Mouse (Mus musculus) heart, postnatal 0 days (tissue): ENCODE measurements around the gene Pnpla3. TPM values are rescaled to one million over a fixed set of nuclear protein-coding genes. Genes with fewer than 3 reads are reported as not detected.
"Not testable (repeated sequence)": the region's sequence is repeated elsewhere in the genome, so short reads cannot be mapped to it uniquely, and the experiment has no call there.

Experiments used
- ATAC-seq: fragments of 200-750 bp; cut with Nextera tagmentation; 2 replicates; pipeline ENCODE4 v1.8.0; 2017; ENCODE audit warnings: low read depth, moderate number of reproducible peaks, moderate library complexity; ENCODE audit not compliant: insufficient read depth
- DNase-seq: peaks from one replicate; pipeline ENCODE4 v3.0.0-alpha.2; 2016; ENCODE audit warnings: low spot score
- H3K27ac ChIP-seq: fragments of 300-500 bp; sonication (generic); 2 replicates; pipeline ENCODE4 v1.5.1; 2014; ENCODE audit warnings: low read depth, mild to moderate bottlenecking
- H3K27me3 ChIP-seq: fragments of 300-500 bp; sonication (generic); 2 replicates; pipeline ENCODE4 v1.6.1; 2014; ENCODE audit warnings: low read length, mixed read lengths; ENCODE audit not compliant: control insufficient read depth, insufficient read depth
- H3K36me3 ChIP-seq: fragments of 300-500 bp; sonication (generic); replicated peaks from 2 replicates; pipeline ENCODE4 v1.6.1; 2014; ENCODE audit warnings: low read length, mixed read lengths; ENCODE audit not compliant: control insufficient read depth, insufficient read depth
- H3K4me1 ChIP-seq: fragments of 300-500 bp; sonication (generic); 2 replicates; pipeline ENCODE4 v1.6.1; 2014; ENCODE audit warnings: antibody characterized with exemption; ENCODE audit not compliant: control insufficient read depth, insufficient read depth
- H3K4me2 ChIP-seq: fragments of 300-500 bp; sonication (generic); 2 replicates; pipeline ENCODE4 v1.6.1; 2014; ENCODE audit warnings: low read depth, mild to moderate bottlenecking, low read length, moderate library complexity
- H3K4me3 ChIP-seq: fragments of 300-500 bp; sonication (generic); 2 replicates; pipeline ENCODE4 v1.5.1; 2014; ENCODE audit warnings: low read depth, low read length
- H3K9ac ChIP-seq: fragments of 300-500 bp; sonication (generic); replicated peaks from 2 replicates; pipeline ENCODE4 v1.6.1; 2014; ENCODE audit warnings: low read depth, low read length, mixed read lengths
- H3K9me3 ChIP-seq: fragments of 300-500 bp; sonication (generic); replicated peaks from 2 replicates; pipeline ENCODE4 v1.6.1; 2016; ENCODE audit warnings: low read length; ENCODE audit not compliant: control insufficient read depth
- CTCF ChIP-seq: IDR thresholded peaks from 2 replicates; pipeline ENCODE4 v1.5.1; 2016; ENCODE audit warnings: antibody characterized with exemption, control low read depth, low read depth
- EP300 ChIP-seq: IDR thresholded peaks from 2 replicates; pipeline ENCODE4 v1.6.1; 2016; ENCODE audit warnings: antibody characterized with exemption, low read depth
- WGBS: fragments of 180-500 bp; shearing (Covaris S2); extraction: QIAGEN DNeasy Blood & Tissue Kit; methylation state at CpG from one replicate; pipeline ENCODE4 v1.1.7; 2014; 5-methylcytosine and 5-hydroxymethylcytosine counted together
- polyA plus RNA-seq: library from polyadenylated mRNA; unstranded; fragments of >200 nt; fragmentation: Nextera tagmentation; extraction: Ambion mirVana; gene quantifications from 2 replicates; pipeline ENCODE4 v1.2.1, GENCODE M21; 2015
- total RNA-seq: library from RNA; depleted of rRNA; stranded (reverse); fragments of >200 nt; gene quantifications from 2 replicates; pipeline ENCODE4 v1.2.3, GENCODE M21; 2014; ENCODE audit warnings: low replicate concordance

Gene Pnpla3
- total and polyA plus RNA-seq, 2 experiments from 2014 or later = 0.48 TPM; not detected in 1

DNA sequence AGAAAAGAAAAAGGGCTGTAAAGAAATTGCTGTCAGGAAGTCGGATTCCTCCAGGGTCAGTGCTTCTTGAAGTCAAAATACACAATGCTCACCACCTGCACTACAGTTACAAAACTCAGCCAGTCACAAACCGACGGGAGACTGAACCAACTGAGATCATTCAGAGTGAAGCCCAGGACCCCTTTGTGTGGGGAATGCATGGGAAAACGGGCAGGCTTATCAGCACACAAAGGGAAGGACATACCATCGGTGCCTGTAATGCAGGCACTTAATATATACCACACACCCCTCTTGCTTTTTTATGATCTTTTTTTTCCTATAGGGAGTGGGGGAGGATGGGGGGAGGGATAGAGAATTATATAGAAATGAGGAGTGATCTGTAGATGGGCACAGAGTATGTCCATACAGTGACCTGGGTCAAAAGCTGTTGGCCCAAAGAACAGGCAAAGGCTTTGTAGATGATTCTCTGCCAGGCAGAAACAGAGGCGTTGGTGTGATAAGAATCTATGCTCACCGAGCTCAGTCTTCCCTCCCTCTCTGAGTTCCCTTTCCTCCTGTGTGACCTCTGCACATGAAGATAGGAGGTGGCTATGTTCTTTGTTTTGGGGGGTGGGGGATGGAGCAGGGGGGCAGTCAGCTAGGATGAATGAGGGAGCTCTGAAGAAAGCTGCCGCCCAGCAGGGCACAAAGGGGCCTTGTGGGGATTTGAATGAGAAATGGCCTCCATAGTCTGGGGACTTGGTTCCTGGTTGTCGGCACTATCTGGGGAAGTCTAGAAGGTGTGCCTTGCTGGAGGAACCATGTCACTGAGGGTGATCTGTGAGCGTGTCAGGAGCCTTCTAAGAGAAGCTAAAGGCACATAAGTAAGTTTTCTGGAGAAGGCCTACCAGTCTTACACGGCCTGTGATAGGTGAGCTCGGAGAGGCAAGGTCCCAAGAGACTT lies 30.9 kb upstream of the Pnpla3 start:
- Histone ChIP-seq H3K4me3 (no peak overlapping the region), H3K9ac (no peak overlapping the region), H3K36me3 (no peaks in the 10 kb centered on the region), H3K9me3 (no peaks in the 10 kb centered on the region), H3K27me3 (no peaks in the 10 kb centered on the region), H3K4me2 (no peak overlapping the region), H3K27ac (no peak overlapping the region), H3K4me1 (peaks cover 13% of the 10 kb centered on the region)
- ATAC-seq = no peak
- 40% methylated on average over 12 of the region's 12 CpGs for WGBS
- TF ChIP-seq EP300 = no peak
- TF ChIP-seq CTCF = no peak
- DNase-seq = no peak

DNA sequence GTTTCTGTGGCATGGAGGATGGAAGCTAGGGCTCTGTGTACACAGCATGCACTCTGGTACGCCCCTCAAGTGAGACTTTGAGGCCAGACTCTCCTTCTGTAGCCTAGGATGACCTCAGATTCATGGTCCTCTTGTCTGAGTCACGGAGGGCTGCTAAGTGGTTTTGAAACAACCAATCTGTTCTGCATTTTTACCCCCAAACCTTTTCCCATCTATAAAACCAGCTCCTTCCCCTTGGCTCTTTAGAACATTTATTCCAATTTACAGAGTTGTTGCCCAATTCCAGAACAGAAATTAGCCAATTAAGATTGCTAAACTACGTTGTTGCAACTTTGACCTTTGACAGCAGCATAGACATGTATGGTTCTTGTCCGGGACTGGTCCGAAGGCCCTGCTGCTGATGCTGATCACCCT lies 28.0 kb upstream of the Pnpla3 start:
- H3K4me1 ChIP-seq = no peaks in the 10 kb centered on the region
- H3K4me3 ChIP-seq = no peak overlapping the region
- no peaks in the 10 kb centered on the region for H3K36me3 ChIP-seq
- H3K9ac ChIP-seq = no peak overlapping the region
- H3K9me3 ChIP-seq = no peaks in the 10 kb centered on the region
- no peak for TF ChIP-seq EP300
- TF ChIP-seq CTCF = no peak
- WGBS = 79% methylated on average over 5 of the region's 5 CpGs
- no peak overlapping the region for H3K4me2 ChIP-seq
- H3K27ac ChIP-seq = no peak overlapping the region
- H3K27me3 ChIP-seq = no peaks in the 10 kb centered on the region
- DNase-seq (no peak), ATAC-seq (no peak)

DNA sequence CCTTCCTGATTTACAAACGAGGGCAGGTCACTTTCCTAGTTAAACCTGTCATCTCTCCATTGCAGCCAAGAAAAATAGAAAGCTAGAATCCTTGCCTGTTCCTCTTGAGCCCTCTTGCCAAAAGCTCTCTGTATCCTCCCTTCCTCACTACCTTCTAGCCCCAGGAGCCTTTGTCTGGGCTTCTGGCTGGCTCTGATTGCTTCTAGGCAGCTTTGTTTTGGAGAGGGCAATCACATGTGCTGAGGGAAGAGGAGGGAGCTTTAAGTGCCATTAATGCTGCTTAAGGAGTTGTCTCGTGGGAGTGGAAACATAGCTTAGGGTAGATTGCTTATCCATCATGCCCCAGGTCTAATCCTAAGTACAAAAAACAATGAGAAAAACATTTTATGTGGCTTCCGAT lies 27.5 kb upstream of the Pnpla3 start:
- Histone ChIP-seq H3K4me1 (no peaks in the 10 kb centered on the region), H3K27me3 (no peaks in the 10 kb centered on the region), H3K27ac (no peak overlapping the region), H3K36me3 (no peaks in the 10 kb centered on the region), H3K9me3 (no peaks in the 10 kb centered on the region), H3K9ac (no peak overlapping the region), H3K4me3 (no peak overlapping the region), H3K4me2 (no peak overlapping the region)
- TF ChIP-seq CTCF (no peak), EP300 (no peak)
- ATAC-seq (no peak), DNase-seq (no peak)
- 46% methylated on average over 3 of the region's 3 CpGs for WGBS

DNA sequence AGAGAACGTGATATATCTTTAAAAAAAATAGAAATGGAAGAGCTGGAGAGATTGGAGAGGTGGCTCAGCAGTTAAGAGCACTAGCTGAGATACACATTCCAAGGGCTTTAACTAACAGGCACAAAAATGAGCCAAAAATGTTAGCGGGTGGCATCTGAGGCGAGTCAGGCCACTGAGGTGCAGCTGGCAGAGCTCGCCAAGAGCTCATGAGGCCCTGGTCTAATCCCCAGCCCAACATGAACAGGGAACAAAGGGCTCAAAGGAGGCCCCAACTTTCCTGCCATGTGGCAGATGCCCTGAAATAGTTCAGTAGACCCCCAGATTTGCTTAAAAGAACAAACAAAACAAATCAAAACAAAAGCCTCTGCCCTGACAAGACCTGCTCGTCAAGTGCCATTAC lies 26.7 kb upstream of the Pnpla3 start:
- Histone ChIP-seq H3K4me2 (no peak overlapping the region), H3K9me3 (no peaks in the 10 kb centered on the region), H3K4me3 (no peak overlapping the region), H3K4me1 (no peaks in the 10 kb centered on the region), H3K27ac (no peak overlapping the region), H3K9ac (no peak overlapping the region), H3K36me3 (no peaks in the 10 kb centered on the region), H3K27me3 (no peaks in the 10 kb centered on the region)
- ATAC-seq (no peak), DNase-seq (no peak)
- 58% methylated on average over 5 of the region's 5 CpGs for WGBS
- TF ChIP-seq CTCF (no peak), EP300 (no peak)

DNA sequence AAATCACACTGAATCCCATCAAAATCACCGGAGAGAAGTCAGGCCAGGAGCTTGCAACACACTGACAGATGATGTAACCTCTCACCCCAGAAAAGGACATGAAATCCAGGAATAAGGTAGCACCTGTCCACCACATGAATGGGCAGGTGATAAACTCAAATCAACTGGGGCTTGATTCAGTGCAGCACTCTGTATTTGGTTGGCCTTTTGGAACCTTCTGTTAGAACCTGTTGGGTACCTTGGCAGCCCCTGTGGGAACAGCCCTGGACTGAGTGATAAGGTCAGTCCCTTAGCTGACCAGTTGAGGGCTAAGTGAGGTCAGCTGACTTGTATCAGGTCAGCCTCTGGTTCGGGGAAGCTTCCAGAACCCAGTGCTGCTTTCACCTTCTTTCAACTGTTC lies 11.5 kb upstream of the Pnpla3 start:
- DNase-seq (no peak), ATAC-seq (no peak)
- no peak overlapping the region for H3K4me2 ChIP-seq
- H3K27me3 ChIP-seq = no peaks in the 10 kb centered on the region
- no peak overlapping the region for H3K27ac ChIP-seq
- H3K4me3 ChIP-seq = no peak overlapping the region
- H3K9ac ChIP-seq = no peak overlapping the region
- no peaks in the 10 kb centered on the region for H3K36me3 ChIP-seq
- H3K9me3 ChIP-seq = no peaks in the 10 kb centered on the region
- WGBS = 63% methylated on average over 2 of the region's 2 CpGs
- TF ChIP-seq EP300 = no peak
- no peak for TF ChIP-seq CTCF
- H3K4me1 ChIP-seq = no peaks in the 10 kb centered on the region

DNA sequence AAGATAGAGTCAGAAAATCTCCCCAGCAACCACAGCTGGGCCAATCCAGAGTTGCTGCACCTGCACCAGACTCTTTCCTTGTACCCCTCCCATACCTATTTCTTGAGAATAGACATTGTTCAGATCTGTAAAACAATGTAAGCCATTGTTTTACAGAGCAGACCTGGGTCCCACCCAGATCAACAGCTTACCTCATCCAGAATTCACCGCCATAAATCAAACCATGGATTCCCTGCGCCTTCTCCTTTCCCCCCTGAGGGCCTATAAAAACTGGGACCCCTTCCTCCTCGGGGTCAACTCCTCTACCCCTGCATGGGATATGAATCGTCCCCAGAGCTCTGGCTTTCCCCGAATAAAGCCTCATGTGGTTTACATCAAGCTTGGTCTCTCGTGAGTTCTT lies 10.1 kb upstream of the Pnpla3 start:
- H3K36me3 ChIP-seq, H3K9me3 ChIP-seq, H3K4me1 ChIP-seq, H3K27ac ChIP-seq, ATAC-seq, H3K27me3 ChIP-seq, H3K9ac ChIP-seq, H3K4me3 ChIP-seq, DNase-seq, H3K4me2 ChIP-seq: not testable (repeated sequence)
- 84% methylated on average over 6 of the region's 6 CpGs for WGBS
